Comparison of ENCODE assay signal across 9 mouse cellular contexts in the genomic region with DNA sequence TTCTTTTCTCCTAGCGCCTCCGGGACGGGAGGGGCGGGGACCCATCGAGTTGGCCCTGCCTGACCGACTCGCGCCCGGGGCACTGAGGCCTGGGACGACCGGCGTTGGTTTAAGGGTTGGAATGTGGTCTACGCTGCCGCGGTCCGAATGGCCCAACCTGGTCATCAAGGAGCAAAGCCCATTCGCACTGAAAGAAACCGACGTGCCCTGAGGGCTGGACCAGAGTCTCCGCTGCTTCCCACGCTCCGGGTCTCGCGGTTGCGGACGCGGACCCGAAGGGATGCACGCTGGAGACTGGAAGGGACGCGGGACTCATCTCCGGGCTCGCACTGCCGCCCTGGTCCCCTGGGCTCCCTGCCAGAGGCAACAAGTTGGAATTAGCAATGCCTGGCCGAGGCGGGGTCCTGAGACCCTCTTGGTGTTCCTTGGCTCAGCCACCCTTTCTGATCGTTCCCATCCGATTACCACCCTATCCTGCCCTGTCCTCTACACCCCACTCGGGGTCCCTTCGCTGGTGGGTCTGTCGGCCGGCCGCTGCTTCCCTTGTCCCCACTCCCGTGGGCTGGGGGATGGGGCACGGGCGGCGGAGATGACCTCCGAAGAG. TPM values are rescaled to one million over a fixed set of nuclear protein-coding genes. Genes with fewer than 3 reads are reported as not detected.
DNase-seq lines count a peak whose midpoint lies in the region; ATAC-seq lines count a peak whose summit lies in the region.
"Had no signal": no experiment of that assay in that cellular context is flagged by ENCODE, and none has a peak within 500 bp of the region (broad histone marks: within the 10 kb centered on the region; RNA-seq: fewer than 3 reads in every experiment).

No protein-coding gene starts in this region.

- ATAC-seq in lung, embryonic 15.5 days (ENCODE audit: borderline replicate concordance, extremely low read depth, low FRiP score, low TSS enrichment): no peak
- ATAC-seq in forebrain, embryonic 12.5 days (ENCODE audit: low FRiP score): peak; percentile 35
- ATAC-seq in limb, embryonic 12.5 days (ENCODE audit: insufficient number of reproducible peaks, insufficient read depth, low FRiP score, low TSS enrichment, low read depth): no peak
- no peak for ATAC-seq in stomach, embryonic 14.5 days (ENCODE audit: insufficient number of reproducible peaks, insufficient read depth, low FRiP score, low read depth)

- 1% methylated on average over 47 of the region's 48 CpGs for WGBS in lung, embryonic 15.5 days
- 0% methylated on average over 48 of the region's 48 CpGs for WGBS in forebrain, embryonic 12.5 days
- WGBS in limb, embryonic 12.5 days: under 1% methylated on average over 48 of the region's 48 CpGs
- 2% methylated on average over 48 of the region's 48 CpGs for WGBS in stomach, embryonic 14.5 days

- peaks cover 99% of the 10 kb centered on the region for H3K27me3 ChIP-seq in lung, embryonic 15.5 days
- H3K27me3 ChIP-seq in forebrain, embryonic 12.5 days: peaks cover 100% of the 10 kb centered on the region
- peaks cover 100% of the 10 kb centered on the region for H3K27me3 ChIP-seq in limb, embryonic 12.5 days
- H3K27me3 ChIP-seq in stomach, embryonic 14.5 days (ENCODE audit: control insufficient read depth, insufficient read depth, low read length): peaks cover 78% of the 10 kb centered on the region

- no peaks in the 10 kb centered on the region for H3K36me3 ChIP-seq in lung, embryonic 15.5 days
- no peaks in the 10 kb centered on the region for H3K36me3 ChIP-seq in forebrain, embryonic 12.5 days (replicated peaks)
- H3K36me3 ChIP-seq in limb, embryonic 12.5 days: no peaks in the 10 kb centered on the region
- H3K36me3 ChIP-seq in stomach, embryonic 14.5 days (ENCODE audit: control insufficient read depth, insufficient read depth, low read length): no peaks in the 10 kb centered on the region

- H3K4me2 ChIP-seq in lung, embryonic 15.5 days: peak overlapping the region; percentile 26
- H3K4me2 ChIP-seq in forebrain, embryonic 12.5 days: peak overlapping the region; percentile 67
- H3K4me2 ChIP-seq in limb, embryonic 12.5 days: peak overlapping the region; percentile 49
- H3K4me2 ChIP-seq in stomach, embryonic 14.5 days (replicated peaks; ENCODE audit: low read depth, low read length): peak overlapping the region; percentile 19

- H3K4me1 ChIP-seq in lung, embryonic 15.5 days: peaks cover 27% of the 10 kb centered on the region
- peaks cover 58% of the 10 kb centered on the region for H3K4me1 ChIP-seq in forebrain, embryonic 12.5 days
- H3K4me1 ChIP-seq in limb, embryonic 12.5 days (replicated peaks): peaks cover 37% of the 10 kb centered on the region
- peaks cover 6% of the 10 kb centered on the region for H3K4me1 ChIP-seq in stomach, embryonic 14.5 days (ENCODE audit: control insufficient read depth, insufficient read depth, low read length)

- no peak overlapping the region for H3K27ac ChIP-seq in lung, embryonic 15.5 days
- peak overlapping the region; percentile 65 for H3K27ac ChIP-seq in forebrain, embryonic 12.5 days
- H3K27ac ChIP-seq in limb, embryonic 12.5 days: no peak overlapping the region
- no peak overlapping the region for H3K27ac ChIP-seq in stomach, embryonic 14.5 days (ENCODE audit: low read length)

- H3K9ac ChIP-seq in lung, embryonic 15.5 days: no peak overlapping the region
- peak overlapping the region; percentile 47 for H3K9ac ChIP-seq in forebrain, embryonic 12.5 days
- no peak overlapping the region for H3K9ac ChIP-seq in limb, embryonic 12.5 days (replicated peaks)
- no peak overlapping the region for H3K9ac ChIP-seq in stomach, embryonic 14.5 days (replicated peaks; ENCODE audit: low read depth, low read length)

- no peaks in the 10 kb centered on the region for H3K9me3 ChIP-seq in lung, embryonic 15.5 days
- H3K9me3 ChIP-seq in forebrain, embryonic 12.5 days: no peaks in the 10 kb centered on the region
- no peaks in the 10 kb centered on the region for H3K9me3 ChIP-seq in limb, embryonic 12.5 days
- no peaks in the 10 kb centered on the region for H3K9me3 ChIP-seq in stomach, embryonic 14.5 days (ENCODE audit: control insufficient read depth, low read depth, low read length)

- H3K4me3 ChIP-seq in lung, embryonic 15.5 days: peak overlapping the region; percentile 3
- H3K4me3 ChIP-seq in forebrain, embryonic 12.5 days (replicated peaks): peak overlapping the region; percentile 37
- H3K4me3 ChIP-seq in limb, embryonic 12.5 days (replicated peaks): peak overlapping the region; percentile 28
- peak overlapping the region; percentile 18 for H3K4me3 ChIP-seq in stomach, embryonic 14.5 days (ENCODE audit: low read depth, low read length)

- DNase-seq in lung, postnatal 25 days (ENCODE audit: low spot score): no peak
- no peak for DNase-seq in cerebellum, adult 11 months
- DNase-seq in lung, postnatal 14 days: no peak
- DNase-seq in urinary bladder, postnatal 36 days (ENCODE audit: low spot score in 2 of 2): no peak

RNA-seq across cellular contexts. Expression of gene Prdm12, which starts 3.6 kb away (rescaled TPM):
- polyA plus RNA-seq in lung, embryonic 15.5 days (2015; fragmentation: Nextera tagmentation; extraction: Ambion mirVana): 0.06 and 0.14 TPM in 2 replicates
- polyA plus RNA-seq in forebrain, embryonic 12.5 days (2016; fragmentation: Nextera tagmentation; extraction: Ambion mirVana): 5.4 and 6.7 TPM in 2 replicates
- polyA plus RNA-seq in limb, embryonic 12.5 days (2016; fragmentation: Nextera tagmentation; extraction: Ambion mirVana): 0.66 TPM in 1 of 2 replicates, not detected in the other
- polyA plus RNA-seq in stomach, embryonic 14.5 days (2014; fragmentation: Nextera tagmentation; extraction: Ambion mirVana): not detected in 2 replicates
- polyA plus RNA-seq: liver, embryonic 16.5 days had no signal

RNA-seq across cellular contexts. Expression of gene Exosc2, which starts 34.3 kb away (rescaled TPM):
- polyA plus RNA-seq in lung, embryonic 15.5 days (2015; fragmentation: Nextera tagmentation; extraction: Ambion mirVana): 67.7 and 69.1 TPM in 2 replicates
- 57.8 and 60.7 TPM in 2 replicates for polyA plus RNA-seq in forebrain, embryonic 12.5 days (2016; fragmentation: Nextera tagmentation; extraction: Ambion mirVana)
- polyA plus RNA-seq in limb, embryonic 12.5 days (2016; fragmentation: Nextera tagmentation; extraction: Ambion mirVana): 88.3 and 94.9 TPM in 2 replicates
- polyA plus RNA-seq in stomach, embryonic 14.5 days (2014; fragmentation: Nextera tagmentation; extraction: Ambion mirVana): 54.2 and 57.8 TPM in 2 replicates

RNA-seq across cellular contexts. Expression of gene Abl1, which starts 51.9 kb away (rescaled TPM):
- polyA plus RNA-seq in lung, embryonic 15.5 days (2015; fragmentation: Nextera tagmentation; extraction: Ambion mirVana): 37.2 and 38.1 TPM in 2 replicates
- 44.4 and 47.3 TPM in 2 replicates for polyA plus RNA-seq in forebrain, embryonic 12.5 days (2016; fragmentation: Nextera tagmentation; extraction: Ambion mirVana)
- polyA plus RNA-seq in limb, embryonic 12.5 days (2016; fragmentation: Nextera tagmentation; extraction: Ambion mirVana): 63.0 and 72.2 TPM in 2 replicates
- 44.0 and 46.4 TPM in 2 replicates for polyA plus RNA-seq in stomach, embryonic 14.5 days (2014; fragmentation: Nextera tagmentation; extraction: Ambion mirVana)
